Mouse (Mus musculus) ovary, postnatal 14 days (tissue): Measurements from ENCODE around the gene Entpd8.

Experiments used
- DNase-seq: peaks from one replicate; pipeline ENCODE4 v3.0.0; 2022; ENCODE audit warnings: low spot score

Gene Entpd8

GRCm38 (mm10) chr2:25080076-25080475 is at the start of gene Entpd8:
TSS of gene Entpd8 (plus strand) at chr2:25080304.
- no peak for DNase-seq

GRCm38 (mm10) chr2:25034994-25035393 is 45.1 kb upstream of the Entpd8 start:
- no peak for DNase-seq

DNA sequence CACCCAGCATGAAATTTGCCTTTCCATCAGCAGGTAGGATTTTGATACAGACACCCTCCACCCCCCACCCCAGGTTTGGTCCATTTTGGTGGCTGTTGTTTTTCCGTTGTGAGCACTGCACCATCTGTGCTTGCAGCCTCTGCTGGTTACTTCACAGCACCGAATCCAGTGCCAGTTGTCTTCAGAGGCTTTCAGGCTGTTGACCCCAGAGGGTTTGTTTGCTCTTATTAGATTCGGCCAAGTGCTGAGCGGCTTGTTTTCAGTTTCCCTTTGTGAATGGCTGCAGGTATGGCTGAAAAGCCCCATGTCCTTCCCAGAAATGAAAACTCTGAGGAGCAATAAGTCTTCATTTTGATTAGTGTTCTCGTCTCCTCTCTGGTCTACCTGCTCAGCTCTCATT is 40.0 kb upstream of the Entpd8 start:
- no peak for DNase-seq

GRCm38 (mm10) chr2:25050921-25051320 is 29.2 kb upstream of the Entpd8 start:
- DNase-seq, result no peak

DNA sequence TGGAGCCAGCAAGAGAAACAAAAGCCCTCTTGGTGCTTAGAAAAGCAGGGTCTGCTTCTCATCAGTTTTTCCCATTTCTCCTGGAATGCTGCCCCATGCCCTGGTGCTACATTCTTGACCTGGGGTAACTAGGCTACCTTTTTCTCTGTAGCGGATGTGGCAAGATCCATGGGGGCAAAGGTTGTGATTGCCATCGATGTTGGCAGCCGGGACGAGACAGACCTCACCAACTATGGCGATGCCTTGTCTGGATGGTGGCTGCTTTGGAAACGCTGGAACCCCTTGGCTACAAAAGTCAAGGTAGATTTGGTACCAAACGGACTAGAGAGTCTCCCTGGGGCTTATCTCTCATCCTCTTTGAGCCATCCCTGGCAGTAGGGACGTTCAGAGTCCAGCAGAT is 28.7 kb upstream of the Entpd8 start:
- no peak for DNase-seq

- no peak for DNase-seq
These were observed 27.0 kb upstream of the Entpd8 start for GRCm38 (mm10) chr2:25053101-25053500.

GRCm38 (mm10) chr2:25054221-25055067 is 25.7 kb upstream of the Entpd8 start, which contains the start of gene Nsmf:
TSS of gene Nsmf (plus strand) at chr2:25054355.
- DNase-seq, result peak; percentile 89

GRCm38 (mm10) chr2:25055068-25055405 is 25.1 kb upstream of the Entpd8 start:
- peak; percentile 23 for DNase-seq

DNA sequence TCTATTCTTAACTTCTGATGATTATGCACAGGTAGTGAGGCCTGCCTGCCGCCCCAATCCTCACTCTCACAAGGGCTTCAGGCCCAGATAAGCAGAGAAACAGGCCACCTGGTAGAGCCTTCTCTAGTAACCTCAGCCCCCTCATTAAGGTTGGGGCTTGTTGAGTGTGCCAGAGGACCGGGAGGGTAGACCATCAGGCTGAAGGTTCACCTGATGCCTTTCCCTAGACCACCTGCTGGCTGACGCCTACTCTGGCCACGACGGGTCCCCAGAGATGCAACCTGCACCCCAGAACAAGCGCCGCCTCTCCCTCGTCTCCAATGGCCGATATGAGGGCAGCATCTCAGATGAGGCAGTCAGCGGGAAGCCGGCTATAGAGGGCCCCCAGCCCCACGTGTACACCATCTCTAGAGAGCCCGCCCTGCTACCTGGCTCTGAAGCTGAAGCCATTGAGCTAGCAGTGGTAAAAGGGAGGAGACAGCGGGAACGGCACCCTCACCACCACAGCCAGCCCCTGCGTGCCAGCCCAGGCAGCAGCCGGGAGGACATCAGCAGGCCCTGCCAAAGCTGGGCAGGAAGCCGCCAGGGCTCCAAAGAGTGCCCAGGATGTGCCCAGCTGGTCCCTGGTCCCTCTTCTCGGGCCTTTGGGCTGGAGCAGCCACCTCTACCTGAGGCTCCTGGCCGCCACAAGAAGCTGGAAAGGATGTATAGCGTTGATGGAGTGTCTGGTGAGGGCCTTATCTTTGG is 24.5 kb upstream of the Entpd8 start:
- DNase-seq, result no peak

GRCm38 (mm10) chr2:25058926-25059325 is 21.2 kb upstream of the Entpd8 start:
- DNase-seq, result no peak

- no peak for DNase-seq
These were observed 16.6 kb upstream of the Entpd8 start for GRCm38 (mm10) chr2:25063523-25063922.

DNA sequence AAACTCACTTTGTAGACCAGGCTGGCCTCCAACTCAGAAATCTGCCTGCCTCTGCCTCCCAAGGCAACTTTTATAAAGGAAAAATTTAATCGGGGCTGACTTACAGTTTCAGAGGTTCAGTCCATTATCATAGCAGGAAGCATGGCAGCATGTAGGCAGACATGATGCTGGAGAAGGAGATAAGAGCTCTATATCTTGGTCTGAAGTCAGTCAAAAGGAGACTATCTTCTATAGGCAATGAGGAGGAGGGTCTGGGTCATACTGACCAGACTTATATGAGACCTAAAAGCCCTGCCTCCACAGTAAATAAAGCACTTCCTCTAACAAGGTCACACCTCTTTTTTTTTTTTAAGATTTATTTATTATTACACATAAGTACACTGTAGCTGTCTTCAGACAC is 15.8 kb upstream of the Entpd8 start:
- DNase-seq, result no peak

DNA sequence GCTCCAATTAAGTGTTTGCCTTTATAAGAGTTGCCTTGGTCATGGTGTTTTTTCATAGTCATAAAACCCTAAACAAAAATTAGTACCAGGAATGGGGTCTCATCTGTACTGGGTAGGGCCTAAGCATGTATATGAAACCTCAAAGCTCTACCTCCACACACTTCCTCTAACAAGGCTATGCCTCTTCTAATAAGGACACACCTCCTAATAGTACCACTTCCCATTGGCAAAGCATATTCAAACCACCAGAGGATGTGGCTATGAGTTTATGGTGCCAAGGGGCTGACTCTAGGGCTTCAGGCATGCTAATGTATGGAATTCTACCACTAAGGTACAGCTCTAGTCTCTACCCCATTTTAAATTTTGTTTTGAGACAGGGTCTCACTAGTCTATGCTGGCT is 14.6 kb upstream of the Entpd8 start:
- no peak for DNase-seq

DNA sequence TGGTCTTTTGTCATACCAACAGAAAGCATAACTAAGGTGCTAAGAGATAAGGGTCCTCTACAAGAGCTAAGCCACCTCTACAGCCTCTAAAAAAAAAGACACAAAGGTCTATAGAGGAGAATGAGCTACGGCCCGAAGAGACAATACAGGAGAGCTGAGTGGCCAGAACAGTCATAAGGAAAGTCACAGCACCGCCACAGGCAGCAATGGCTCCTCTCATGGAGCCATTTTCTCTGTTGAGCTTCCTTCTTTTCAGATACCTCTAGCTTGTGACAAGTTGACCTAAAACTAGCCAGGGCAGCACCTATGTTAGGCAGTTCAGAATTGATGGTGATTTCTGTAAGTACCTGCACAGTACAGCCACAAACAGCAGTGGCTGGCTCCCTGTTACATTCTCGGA is 13.6 kb upstream of the Entpd8 start:
- no peak for DNase-seq

GRCm38 (mm10) chr2:25069537-25069936 is 10.6 kb upstream of the Entpd8 start:
- DNase-seq, result no peak

DNA sequence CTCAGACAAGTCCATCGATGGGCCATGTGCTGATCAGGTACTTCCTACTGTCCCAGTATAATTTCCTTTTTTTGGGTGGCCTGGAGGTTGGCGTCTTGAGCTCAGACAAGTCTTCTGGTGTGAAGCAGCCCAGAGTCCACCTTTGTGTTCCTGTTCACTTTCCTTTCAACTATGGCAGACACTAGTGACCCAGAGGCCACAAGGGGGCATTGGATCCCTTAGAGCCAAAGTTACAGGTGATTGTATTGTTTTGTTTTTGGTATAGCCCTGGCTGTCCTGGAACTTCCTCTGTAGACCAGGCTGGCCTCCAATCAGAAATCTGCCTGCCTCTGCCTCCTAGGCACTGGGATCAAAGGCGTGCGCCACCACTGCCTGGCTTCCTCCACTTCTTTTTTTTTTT is 7.7 kb upstream of the Entpd8 start:
- DNase-seq, result no peak

GRCm38 (mm10) chr2:25075506-25075905 is 4.6 kb upstream of the Entpd8 start:
- peak; percentile 18 for DNase-seq

GRCm38 (mm10) chr2:25078967-25079366 is 1.1 kb upstream of the Entpd8 start:
- no peak for DNase-seq

- no peak for DNase-seq
These were observed 3.6 kb downstream of the Entpd8 start for GRCm38 (mm10) chr2:25083697-25084096.

- no peak for DNase-seq
These were observed 5.5 kb downstream of the Entpd8 start for GRCm38 (mm10) chr2:25085571-25085970.

DNA sequence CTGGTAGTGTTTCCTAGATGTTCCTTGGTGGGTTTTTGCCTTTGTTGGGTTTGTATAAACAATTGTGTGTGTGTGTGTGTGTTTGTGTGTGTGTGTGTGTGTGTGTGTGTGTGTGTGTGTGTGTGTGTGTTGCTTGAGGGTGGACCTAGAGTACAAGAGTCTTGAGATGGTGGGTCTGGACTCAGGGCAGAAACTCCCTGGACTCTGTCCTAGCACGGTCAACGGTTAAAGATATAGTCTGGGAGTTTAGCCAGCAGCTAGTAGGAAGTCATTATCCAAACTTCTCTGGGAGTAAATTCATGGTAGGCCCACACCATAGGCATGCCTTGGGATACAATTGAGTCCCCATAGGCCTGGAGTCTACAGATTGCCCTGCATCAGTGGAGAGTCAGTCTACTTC is 7.7 kb downstream of the Entpd8 start:
- DNase-seq, result no peak

DNA sequence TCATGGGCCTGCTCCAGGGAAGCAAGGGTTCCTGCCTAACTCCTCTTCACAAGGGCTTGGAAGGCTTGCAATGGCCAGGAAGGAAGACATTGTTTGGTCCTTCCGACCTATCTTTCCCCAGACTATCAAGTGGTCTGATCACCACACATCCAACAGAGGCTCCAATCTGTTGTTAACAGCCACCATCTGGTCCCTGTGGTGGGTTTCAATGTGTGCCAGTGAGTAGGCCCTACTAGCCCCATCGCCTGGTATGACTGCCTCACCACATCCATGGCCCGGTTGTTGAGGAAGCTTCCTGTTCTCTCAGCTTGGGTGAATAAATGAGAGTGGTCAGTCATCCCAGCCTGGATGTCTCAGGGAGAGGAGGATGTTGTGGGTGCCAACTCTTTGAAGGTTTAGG is 8.5 kb downstream of the Entpd8 start:
- DNase-seq, result no peak

DNA sequence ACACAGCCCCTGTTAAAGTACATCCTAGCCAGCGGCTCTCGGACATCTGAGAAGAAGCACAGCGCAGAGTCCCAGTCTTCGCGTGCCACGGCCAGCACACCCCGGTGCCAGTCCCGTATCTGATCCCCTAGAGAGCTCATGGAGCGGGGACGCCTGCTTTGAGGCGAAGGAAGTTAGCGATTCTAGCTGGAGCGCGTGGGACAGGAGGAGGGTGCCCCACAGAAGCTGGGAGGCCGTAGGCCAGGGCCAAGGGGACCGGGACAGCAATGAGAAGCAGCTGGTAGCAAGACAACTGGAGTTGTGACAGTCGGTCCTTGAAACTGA is 14.6 kb downstream of the Entpd8 start:
- DNase-seq, result no peak
